Mouse (Mus musculus): ENCODE results near the gene Ntn4.

The Ntn4 gene

DNA sequence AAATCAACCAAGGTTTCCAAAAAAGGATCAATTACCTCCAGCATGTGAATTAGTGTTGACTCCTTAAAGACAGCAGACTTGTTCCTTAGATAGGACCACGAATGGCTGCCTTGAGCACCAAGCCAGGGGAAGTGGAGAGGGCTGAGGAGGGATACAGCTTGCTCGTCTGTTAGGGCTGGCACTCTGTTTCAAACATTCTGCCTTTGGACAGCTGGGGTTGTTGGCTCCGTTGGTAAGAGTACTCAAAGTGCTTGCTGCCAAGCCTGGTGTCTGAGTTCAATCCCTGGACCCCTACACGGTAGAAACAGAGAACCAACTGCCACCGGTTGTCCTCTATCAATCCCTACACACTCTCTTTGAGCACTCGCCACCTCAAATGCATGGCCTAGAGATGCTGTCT is 90.0 kb downstream of the Ntn4 start:
- peak; percentile 87 for DNase-seq (ENCODE audit: low read depth, low spot score)

DNA sequence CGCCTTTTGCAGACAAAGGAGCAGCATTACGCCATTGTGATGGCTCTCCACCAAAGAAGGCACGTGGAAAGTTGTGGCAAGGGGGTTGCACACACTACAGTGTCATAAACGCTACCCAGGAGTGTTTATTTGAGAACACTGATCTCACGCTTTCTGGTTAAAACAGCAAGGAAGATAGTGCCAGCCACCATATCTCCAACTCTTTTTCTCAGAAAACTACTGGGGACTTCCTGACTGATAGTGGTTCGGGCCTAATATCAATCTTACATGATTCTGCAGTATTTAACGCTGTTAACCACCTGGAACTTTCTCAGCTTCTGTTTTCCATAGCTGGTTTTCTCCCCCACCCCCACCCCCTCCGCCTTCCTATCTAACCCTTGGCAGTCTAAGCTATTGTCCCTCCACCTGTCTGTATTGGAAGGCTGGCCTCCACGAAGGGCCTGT is 90.8 kb downstream of the Ntn4 start:
- DNase-seq (ENCODE audit: low read depth, low spot score), result no peak

DNA sequence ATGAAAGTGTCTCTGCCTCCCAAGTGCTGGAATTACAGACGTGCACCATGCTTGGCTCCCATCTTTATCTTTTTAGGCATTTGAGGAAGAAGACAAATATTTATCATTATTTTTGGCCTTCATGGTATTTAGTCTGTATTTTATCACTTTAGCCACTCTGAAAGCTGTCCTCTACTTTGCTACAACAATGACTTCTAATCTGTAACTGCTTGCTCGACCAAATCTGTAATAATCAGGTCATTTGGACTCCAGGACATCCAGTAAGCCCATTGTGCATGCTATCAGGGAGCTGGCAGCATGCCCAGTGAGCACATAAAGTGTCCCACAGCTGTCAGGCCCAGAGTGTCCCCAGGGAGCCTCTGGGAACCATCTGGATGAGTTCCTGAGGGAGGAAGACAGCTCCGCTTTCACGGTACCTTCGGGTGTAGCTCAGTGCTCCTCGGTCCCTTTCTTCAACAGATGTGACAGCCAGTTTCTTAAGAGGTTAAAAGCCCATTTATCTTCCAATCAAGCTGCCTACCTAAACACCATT is 95.7 kb downstream of the Ntn4 start:
- DNase-seq (ENCODE audit: low read depth, low spot score), result peak; percentile 67

DNA sequence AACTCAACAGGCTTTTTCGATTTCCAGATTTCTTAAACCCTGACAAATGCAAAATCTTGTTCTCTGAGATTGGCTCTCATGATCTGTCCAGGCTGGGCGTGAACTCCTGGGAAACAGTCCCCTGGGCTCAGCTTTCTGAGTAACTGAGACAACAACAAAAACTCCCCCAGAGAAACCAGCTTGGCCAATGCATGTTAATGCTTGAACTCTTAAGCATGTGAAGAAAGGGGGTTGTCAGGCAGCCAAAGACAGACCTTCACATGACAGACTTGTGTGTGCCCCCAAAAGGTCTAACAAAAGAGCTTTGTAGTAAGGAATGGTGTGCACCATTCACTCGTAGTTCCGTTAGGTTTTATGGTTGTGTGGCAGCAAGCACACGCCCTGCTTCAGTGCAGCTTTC is 96.6 kb downstream of the Ntn4 start:
- DNase-seq (ENCODE audit: low read depth, low spot score), result no peak

DNA sequence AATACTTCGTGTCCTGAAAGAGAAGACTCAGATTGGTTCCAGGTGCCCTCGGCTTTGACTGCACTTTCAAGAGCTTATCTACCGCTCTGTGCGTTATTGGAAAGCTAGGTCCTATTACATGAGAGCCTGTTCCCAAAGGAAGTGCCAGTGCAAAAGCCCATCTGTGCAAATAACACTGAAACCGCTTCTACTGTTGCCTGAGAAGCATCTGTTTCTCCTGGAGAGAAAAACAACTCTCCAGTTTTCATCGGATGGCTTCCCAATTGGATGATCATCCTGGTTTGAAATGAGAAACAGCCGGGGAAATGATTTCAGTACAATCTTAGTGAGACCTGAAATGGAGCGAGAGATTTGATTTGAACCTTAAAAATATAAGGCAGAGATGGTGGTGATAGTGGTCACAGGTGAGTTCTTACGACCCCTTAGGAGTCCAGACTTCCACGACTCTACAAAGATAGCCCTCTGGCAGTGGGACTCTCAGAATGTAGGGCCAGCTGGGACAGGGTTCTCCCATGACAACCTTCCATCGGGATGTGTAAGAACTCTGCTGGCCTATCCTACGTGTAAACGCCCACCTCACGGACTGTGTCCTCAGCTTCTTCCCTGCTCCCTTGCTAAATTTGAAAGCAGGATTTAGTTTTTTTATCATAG is 101.1 kb downstream of the Ntn4 start:
- peak; percentile 90 for DNase-seq (ENCODE audit: low read depth, low spot score)

DNA sequence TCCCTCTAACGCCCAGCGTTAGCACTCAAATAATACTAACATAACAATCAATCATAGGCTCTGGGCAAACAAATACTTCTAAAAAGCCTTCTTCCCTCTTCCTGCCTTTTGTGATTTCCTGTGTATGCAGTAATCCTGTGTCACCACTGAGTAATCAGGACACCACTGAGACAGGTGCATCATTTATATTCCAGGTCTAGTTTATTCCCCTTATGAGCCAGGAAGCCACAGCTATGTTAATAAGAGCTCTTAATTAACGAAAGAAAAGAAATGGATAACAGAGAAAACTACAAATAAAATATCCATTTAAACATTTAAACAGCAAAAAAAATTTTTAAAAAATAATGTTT is 101.6 kb downstream of the Ntn4 start:
- peak; percentile 54 for DNase-seq (ENCODE audit: low read depth, low spot score)

DNA sequence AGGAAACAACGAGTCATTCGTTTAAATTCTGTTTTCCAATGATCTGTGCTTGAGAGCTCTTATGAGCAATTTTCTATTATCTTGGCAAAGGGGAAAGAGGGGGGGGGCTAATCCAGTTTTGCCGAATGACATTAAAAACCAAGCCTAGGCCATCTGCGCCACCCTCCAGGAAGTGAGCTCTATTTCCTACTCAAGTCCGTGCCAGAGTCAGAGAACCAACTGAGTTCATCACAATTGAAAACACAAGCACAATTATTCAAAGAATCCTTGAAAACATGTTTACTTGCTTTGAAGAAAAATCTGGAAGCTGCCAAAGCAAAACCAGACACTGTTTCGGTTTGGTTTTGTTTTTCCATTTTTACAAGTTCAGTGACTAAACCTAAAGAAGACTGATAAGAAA is 102.1 kb downstream of the Ntn4 start:
- DNase-seq (ENCODE audit: low read depth, low spot score), result peak; percentile 96

DNA sequence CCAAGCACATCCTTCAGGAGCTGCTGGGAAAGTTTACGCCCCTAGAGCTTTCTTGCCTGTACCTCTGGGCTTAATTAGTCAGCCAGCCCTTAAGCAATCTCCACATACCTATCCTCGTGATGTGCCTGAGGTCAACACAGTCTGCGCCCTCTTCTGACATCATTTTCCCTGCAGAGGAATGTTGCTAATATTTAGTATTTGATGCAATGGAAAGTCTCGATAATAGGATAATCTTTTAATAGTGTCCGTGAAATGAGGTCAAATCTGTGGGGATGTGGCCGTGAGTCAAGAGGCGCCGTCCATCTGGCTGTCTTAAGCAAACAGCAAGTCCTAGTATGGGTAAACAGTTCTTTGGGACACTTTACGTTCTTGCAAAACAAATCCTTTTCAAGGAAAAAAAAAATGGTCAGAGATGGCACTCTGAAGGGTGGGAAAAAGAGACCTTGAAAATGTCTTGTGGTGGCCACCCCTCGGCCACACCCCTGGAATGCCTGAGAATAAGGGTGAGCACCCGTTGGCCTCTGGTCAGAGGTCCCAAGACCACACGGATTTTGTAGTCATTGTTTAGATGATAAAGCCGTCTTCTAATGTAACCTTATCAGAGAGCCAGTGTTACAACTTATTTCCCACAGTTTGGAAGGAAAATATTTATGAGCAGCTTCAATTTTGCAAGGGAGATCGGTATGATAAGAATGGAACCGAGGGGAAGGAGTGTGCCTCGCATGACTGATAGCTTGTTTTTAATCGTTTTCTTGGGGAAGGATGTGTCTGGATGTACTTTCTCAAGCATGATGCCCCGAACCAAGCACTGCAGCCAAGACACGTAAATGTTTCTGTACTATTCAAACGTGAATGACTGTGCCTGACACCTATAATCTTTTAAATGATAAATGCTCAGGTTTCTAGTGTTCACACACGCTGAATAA is 109.0 kb downstream of the Ntn4 start:
- peak; percentile 60 for DNase-seq (ENCODE audit: low read depth, low spot score)

DNA sequence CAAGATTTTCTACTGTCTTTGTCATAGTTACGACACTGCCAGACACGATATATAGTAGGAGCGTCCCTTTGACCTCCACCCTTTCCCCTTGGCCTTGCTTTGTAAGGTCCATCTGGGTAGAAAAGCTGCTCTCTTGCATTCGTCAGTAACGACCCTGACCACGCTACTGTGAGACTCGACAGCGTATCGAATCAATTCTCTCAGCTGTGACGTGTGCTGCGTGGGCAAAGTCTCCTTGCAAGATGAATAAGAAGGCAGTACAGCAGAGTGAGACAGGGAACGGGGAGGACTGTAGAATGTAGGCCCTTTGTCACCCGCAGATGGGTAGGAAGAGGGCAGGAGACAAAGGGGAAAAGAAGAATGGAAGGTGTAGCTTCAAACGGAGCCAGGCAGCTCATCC is 110.8 kb downstream of the Ntn4 start:
- peak; percentile 12 for DNase-seq (ENCODE audit: low read depth, low spot score)

DNA sequence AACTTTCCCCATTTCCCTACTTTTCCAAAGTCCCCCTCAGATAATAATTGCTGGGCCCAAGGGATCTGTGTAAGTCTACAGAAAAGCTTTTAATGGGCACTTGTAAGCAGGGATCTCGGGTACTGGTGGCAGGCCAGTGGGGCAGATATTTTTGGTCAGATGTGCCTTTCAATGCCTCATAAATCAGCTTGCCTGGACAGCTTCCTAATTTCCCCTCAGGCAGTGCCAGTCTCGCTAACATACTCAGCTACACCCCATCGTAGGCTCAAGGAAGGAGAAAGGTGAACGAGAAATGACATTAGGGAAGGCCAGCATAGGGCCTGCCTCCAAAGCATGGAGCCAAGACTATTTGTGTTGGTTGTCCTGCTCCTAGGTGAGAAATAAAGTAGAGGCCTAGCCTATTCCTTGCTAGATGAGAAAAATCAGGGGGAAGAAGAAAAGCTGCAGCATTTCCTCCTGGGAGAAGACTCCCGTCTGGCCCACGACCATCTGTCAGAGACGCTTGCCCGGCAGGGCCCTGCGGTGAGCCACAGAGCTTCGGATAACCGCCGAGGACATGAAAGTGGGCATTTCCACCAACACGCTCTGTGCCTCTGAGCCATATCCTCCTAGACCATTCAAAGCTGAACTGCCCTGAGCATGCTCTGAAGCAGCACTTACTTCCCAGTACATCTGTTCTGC is 113.4 kb downstream of the Ntn4 start:
- DNase-seq (ENCODE audit: low read depth, low spot score), result peak; percentile 82

DNA sequence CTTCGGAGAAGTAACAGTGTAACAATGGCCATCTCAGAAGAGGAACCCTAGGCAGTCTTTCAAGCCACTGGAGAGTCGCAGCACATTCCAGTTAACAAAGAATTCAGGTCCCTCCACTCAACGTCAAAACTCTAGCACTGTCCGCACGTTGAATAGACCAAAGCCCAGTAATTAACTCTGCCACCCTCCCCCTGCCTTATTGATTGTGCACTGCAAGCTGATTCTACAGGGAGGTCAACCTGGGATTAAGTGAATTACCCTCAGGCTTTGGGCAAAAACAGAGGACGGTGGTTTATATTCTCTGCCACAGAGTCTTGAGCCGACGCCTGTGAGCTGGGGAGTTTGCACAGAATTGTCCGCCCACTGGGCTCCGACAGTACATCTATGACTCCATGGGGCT is 115.7 kb downstream of the Ntn4 start:
- peak; percentile 31 for DNase-seq (ENCODE audit: low read depth, low spot score)

DNA sequence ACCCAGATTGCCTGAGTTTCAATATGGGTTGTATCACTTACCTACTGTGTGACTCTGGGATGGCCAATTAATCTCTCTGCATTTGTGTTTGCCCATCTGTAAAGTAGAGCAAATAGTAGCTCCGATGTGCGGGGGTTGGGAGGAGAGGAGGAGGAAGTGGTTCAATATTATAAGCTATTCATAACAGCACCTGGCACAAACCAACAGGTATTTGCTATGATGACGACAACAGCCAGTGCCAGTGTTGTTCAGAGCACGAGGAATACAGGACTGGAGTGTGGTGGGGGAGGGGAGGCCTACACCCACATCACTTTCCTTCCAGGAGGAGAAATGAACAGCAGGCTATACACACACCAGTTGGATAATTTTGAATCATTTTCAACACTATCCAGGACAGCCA is 119.2 kb downstream of the Ntn4 start:
- DNase-seq (ENCODE audit: low read depth, low spot score), result peak; percentile 78

DNA sequence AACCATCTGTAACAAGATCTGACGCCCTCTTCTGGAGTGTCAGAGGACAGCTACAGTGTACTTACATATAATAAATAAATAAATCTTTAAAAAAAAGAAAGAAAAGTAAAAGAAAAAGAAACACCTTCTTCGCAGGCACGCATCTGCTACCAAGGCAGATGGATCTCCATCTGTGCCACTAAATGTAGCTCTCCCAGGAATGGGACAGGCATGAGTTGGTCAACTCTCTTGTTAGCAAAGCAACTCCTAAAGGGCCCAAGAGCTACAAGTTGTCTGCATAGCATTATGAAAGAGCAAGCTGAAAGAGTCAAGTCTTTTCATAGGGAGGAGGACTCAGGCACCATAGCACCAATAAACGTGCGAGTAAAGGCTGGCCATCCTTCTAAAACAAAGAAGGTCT is 119.9 kb downstream of the Ntn4 start:
- peak; percentile 73 for DNase-seq (ENCODE audit: low read depth, low spot score)

DNA sequence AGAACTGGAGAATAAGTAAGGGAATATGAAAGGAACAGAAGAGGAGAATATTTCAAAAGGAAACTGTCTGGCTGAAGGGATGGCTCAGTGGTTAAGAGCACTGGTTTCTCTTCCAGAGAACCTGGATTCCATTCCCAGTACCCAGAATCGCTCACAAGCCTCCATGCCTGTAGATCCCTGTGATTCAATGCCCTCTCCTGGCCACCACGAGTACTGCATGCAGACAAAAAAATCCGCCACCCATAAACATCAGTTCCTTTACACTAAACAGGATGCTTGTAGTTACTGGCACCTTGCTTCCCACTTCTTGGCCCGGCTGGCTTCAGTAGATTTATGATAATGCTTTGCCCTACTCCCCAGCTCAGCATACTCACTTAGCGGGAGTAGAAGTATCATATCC is 122.6 kb downstream of the Ntn4 start:
- no peak for DNase-seq (ENCODE audit: low read depth, low spot score)

DNA sequence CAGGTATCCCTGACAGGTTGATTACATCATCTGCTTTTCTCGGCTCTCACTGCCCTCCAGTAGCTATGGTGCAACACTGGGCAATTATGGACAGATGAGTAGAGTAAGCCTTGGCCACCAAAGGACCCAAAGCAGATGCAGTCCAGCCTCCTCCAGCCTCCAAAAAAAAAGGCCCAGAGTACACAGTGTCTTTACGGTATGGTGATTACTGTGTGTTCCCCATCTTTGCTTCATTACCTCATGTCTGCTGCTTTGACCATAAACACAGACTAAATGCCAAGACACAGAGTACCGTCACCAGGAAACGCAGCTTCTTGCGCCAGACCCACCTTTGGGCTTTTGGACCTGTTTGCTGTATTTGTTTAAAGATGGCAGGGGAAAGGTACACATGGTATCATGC is 125.7 kb downstream of the Ntn4 start:
- DNase-seq (ENCODE audit: low read depth, low spot score), result no peak

DNA sequence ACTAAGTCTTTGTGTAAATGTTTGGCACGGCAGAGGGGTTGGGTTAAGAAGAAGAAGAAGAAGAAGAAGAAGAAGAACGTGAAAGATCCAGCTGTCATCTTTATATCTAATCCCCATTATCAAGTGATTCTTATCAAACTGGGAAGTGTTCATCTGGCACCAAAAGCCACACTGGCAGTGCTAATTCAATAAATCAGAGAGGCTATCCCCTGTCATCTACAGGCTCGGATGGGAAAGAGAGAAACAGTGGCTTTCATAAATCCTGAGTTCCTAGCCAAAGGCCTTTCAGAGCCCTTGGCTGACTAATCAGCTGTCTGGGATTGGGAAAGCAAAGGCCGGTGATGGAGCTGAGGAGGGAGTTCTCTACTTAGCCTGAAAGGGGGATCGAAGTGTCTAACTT is 126.8 kb downstream of the Ntn4 start:
- DNase-seq (ENCODE audit: low read depth, low spot score), result no peak

DNA sequence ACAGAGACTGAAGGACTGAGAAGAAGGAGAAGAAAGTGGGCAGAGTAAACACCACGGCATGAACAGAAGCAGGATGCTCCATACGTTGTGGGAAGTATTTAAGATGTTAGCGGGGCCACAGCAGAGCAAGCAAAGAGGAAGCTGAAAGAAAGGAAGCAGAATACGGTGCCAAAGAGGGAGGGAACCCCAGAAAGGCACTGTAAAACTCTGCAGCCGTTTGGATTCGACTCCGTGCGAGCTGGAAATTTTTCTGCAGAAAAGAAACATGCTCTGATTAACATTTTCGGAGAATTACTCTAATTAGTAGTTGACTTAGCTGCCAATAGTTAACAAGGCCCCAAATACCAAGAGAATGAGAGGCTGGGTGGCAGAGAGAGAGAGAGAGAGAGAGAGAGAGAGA is 127.7 kb downstream of the Ntn4 start:
- DNase-seq (ENCODE audit: low read depth, low spot score), result peak; percentile 32

DNA sequence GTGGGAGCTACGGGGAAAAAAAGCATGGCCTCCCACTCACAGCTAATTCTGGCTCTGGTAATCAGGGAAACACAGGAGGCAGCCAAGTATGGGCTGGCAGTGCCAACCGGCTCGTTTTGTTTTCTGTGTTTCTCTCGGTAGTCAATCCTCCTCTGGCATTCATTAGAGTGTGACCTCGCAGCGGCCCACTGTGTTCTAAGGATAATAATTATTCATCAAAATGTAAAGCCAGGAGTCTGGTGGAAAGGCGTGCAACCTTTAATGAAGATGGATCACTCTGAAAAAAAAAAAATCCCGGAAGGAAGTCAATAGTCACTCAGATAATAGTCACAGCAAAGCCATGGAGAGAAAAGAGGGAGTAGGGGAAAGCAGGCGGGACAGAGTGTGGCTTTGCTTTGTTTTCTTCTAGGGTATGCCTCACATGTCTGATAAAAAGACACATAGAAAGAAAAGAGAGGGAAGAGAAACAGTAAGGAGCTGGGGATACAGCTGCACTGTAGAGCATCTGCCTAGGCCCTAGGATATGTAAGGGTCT is 131.5 kb downstream of the Ntn4 start:
- peak; percentile 94 for DNase-seq (ENCODE audit: low read depth, low spot score)

DNA sequence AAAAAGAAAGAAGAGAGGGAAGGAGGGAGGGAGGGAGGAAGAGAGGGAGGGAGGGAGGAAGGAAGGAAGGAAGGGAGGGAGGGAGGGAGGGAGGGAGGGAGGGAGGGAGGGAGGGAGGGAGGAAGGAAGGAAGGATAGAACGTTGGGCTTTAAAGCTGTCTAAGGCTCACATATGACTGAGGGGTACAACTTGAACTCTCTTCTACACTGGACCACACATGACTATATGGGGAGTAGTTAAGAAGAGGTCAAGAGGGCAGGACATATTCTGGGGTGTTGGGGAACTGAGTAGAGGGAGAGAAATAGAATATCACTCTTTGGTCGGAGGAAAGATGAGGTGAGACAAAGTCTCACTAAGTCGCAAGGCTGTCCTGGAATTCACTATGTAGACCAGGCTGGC is 132.0 kb downstream of the Ntn4 start:
- DNase-seq (ENCODE audit: low read depth, low spot score), result no peak

DNA sequence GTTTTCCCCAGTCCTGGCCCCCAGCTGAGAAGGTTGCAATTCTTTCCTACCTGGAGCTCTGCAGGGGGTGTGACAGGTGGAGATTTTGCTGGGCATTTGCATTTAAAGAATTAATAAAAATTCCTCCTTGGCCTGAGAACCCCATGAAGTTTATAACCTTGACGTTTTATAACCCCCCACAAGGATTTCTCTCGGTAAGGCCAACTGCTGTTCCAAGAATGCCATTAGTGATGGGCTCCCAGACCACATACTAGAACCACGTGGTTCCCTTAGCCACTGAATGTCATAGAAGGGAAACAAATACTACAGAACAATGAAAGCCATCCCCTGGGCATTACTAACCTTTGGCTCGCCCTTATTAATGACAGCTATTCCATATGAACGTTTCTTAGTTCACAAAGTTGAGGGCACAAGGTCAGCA is 136.3 kb downstream of the Ntn4 start:
- DNase-seq (ENCODE audit: low read depth, low spot score), result no peak

DNA sequence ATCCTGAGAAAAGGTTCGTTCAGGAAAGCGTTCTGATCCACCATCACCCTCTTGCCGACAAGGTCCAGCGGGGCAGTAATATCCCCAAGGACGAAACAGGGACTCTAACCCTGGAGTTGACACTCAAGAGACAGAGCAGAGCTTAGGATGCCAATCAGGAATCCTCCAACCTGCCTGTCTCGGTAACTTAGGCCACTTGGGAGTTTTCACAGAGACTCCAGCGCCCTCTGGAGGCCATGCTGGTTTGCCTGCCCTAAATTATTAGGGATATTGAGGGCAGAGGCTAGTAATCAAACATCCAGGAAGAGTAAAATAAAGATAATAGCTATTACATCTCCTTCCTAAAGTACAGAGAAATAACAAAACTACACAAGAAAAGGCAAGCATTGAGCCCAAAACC is 136.9 kb downstream of the Ntn4 start:
- DNase-seq (ENCODE audit: low read depth, low spot score), result peak; percentile 83

All from brain, adult 2 months (tissue).